Mouse (Mus musculus) frontal cortex, postnatal 14 days (tissue): ENCODE data around the gene Pde4d.
A peak's percentile ranks its signal among the peaks of the same experiment; 100 is the strongest.

ENCODE experiments used
- DNase-seq, 2 experiments: peaks; one replicate each; pipeline ENCODE4 v3.0.0; 2022; ENCODE audit warnings: low spot score in 2 of 2

The Pde4d gene

DNA sequence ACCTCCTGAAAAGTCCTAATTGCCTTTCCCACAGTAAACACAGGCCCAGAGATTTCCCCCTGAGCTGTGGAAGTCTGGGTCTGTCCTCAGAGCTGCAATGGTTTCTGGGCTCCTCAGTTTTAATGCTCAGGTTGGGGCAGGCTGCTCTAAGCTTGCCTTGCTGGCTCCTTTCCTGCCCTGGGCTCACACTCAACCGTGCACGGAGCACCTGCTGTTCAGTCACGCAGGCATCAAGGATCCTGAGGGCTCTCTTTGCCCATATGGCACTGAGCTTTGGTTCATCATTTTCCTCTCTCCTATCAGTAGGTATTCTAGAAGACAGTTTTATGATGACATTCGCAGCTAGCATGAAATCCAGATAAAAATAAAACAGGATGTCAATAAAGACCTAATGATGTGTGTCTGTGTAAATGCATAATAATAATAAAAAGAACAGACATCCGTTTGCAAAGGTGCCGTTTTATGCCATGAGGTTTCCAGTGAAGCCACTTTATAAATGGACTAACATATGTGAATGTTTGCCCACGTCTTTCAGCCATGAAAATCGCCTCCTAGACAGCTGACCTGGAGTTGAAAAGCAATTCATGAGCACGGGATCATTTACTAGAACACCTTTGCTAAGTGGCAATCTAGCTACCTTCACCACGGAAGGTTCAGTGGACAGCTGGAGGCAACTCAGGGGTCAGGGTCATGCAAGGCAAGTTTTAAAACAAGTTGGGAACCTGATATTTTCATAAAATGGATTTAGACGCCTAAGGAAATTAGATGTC lies 726.3 kb downstream of the Pde4d start:
- DNase-seq: no peak

DNA sequence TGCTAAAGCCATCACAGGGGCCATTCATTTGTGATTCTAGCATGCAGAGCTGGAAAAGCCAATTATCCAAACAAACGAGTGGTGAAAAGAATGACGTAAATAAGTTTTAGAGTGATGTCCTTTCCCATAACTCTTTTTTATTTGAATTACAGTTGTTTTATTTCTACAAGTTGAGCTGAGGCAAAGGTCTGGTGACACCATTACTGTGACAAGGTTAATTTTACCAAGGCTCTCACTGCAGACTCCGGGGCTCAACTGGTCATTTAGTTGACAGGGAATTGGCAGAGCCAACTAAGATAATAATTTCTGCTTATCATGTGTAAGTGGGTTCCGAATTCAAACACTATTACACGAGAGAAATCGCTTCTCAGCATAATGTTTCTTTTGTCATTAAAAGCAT lies 731.6 kb downstream of the Pde4d start:
- DNase-seq: no peak

DNA sequence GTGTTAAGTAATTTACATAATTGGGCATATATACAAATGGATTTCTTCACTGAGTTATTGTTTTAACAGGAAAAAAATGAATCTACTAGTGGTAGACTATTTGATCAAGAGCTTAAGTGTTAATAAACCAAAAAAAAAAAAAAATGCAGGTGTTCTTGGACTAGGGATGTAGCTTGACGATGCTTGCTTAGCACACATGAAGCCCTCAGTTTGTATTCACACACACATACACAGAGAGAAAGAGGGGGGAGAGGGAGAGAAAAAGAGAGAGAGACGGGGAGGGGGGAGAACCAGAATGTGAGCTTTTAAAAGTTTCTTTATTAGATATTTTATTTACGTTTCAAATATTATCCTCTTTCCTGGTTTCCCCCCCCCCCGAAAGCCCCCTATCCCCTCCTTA lies 740.9 kb downstream of the Pde4d start:
- DNase-seq: no peak

DNA sequence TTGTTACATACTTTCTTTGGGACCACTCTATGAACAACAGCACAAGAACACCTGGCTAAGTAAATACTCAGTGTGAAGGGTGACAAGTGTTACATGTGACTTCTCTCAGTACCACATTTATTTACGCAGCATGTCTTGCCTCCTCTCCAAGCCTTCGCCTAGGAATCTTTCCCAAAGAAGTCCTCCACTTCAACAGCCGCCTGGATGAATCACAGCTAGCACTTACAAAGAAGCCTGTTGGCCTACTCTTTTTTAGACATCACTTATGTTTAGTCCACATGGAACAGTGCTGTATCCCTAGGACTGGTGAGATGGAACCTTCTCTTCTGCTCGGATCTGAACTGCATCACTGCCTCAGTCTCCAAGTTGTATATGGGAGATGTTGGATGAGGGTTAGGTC lies 741.4 kb downstream of the Pde4d start:
- no peak for DNase-seq

DNA sequence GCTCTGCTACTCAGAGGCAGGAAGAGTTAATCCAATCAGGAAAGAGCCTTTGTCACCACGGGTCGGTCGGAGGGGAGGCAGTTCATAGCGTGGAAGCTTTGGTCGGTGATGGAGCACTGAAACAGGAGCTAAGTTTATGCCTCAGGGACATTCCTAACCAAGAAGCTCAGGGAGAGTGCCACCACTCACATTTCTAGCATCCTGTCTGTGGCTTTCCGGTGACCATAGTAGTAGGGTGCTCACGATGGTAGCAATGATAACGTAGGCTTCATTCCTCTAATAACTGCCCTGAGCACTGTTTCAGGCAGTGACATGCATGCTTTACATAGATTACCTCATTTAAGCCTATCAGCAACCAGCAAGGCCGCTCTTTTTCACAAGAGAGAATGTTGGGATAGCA lies 755.8 kb downstream of the Pde4d start:
- DNase-seq: no peak

DNA sequence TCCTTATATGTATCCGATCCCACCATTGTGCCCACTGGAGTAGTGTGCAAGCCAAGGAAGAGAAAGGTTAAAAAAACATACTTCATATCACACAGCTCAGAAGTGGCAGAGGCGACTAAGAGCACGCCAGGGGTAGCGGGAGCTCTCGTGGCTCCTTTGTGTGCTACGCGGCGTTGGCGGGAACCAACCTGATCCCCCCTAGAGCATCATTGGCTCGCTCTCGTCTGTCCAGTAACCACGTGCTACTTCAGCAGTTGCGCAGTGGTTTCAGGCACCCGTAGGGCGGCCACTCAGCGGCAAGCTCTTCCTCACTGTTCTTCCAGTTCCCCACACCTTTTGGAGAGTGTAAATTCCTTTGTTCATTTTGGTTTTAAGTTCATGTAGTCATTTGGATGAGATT lies 758.9 kb downstream of the Pde4d start:
- no peak for DNase-seq

DNA sequence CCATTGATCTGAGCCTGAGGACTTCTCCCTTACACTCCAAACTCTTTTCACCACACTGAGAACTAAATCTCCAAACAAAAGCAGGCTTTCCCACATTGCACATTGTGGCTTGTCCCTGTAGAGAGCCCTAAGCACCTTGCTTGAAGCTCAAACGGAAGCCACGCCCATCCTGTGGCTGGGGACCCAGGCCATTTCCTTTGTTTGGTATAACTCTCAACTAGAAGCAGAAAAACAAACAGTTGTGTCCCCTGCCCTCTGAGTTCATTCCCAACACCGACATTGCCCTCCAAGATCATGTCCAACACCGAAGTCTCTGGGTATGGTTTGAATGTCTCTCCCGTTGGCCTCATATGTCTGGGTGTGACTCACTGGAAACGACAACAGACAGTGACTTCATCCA lies 759.7 kb downstream of the Pde4d start:
- DNase-seq: no peak

DNA sequence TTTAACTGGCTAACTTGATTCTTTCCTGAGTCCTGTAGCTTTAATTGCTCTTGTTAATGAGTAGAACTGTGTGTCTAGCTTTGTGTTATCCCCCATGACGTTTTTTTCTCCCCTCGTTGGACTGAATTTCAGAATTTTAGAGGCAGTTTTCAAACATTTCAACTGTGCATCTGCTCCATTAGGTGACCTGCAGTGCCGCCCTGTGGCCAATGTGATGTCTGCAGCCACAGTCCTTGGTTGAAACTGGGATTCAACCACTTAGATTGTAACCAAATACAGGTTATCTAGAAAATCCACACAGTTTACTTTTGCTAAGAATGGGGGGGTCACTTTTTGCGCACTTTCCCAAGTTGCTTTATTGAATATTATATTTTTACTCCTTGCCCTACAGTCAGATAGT lies 760.7 kb downstream of the Pde4d start:
- DNase-seq: peak; percentile 52 to 88

DNA sequence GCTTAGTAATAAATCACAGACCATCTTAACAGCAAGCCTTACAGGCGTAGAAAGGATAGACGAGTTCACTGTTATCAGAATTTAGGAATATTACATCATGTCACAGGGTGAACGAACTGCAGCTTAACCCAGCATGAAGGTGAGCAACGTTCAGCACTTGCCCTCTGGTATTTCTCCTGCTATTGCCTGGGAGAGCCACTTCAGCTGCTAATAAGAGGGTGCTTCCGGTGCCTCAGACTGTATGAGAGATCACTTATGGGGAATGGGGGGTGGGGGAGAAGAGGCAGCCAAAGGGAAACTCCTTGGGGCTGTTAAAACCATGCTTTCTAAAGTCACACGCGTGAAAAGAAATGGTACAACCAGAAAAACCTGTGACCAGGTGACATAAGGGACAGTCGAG lies 761.7 kb downstream of the Pde4d start:
- no peak for DNase-seq

DNA sequence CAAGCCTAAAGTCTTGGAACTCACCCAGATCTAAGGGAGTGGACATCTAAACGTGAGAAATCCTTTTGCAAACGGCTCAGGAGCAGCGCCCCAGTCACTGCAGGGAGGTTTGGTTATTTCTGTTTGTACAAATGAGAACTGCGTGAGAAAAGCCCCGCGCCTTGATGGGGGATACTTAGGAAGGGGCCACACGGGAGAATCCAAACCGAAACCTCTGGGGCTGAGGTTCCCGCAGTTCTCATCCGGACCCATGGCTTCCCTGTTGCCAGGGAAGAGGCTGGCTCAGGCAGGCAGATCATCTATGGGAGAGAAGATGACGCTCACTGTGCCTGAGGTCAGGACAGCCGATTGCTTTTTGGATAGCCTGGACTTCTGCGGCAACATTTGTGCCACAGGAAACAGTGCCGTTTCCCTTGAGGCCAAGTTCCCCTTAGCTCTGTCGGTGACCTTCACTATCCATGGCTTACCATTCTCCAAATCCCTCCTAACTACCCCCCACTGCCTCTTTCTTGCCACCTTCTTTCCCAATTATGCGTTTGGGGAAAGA lies 762.3 kb downstream of the Pde4d start:
- no peak for DNase-seq

DNA sequence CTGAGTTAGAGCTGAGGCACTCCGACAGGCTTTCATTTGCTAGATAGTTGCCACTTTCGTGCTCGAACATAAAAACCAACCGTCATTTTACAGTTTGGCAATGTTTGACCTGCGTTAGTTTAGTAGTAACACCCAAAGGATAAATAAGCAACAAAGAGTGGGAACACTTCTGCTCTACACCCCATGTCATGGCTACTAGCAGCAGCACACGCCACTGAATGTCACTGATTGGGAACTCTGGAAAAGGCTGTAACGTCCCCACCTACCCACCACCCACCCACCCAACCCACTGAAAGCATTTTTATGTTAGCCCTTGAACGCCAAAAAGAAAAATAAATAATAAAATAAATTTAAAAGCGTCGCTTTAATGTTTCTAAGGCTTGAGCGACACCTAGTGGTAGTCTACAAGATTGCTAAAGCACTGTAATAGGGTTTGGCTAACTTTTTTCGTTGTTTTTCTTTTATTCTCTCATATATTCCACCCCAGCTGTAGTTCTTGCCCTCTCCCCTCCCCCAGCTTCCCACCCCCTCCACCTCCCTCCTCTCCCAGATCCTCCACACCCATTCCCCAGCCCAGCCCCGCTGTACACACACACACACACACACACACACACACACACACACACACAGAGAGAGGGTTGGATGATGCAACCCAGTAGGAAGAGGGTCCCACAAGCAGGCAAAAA lies 763.2 kb downstream of the Pde4d start:
- DNase-seq: no peak

DNA sequence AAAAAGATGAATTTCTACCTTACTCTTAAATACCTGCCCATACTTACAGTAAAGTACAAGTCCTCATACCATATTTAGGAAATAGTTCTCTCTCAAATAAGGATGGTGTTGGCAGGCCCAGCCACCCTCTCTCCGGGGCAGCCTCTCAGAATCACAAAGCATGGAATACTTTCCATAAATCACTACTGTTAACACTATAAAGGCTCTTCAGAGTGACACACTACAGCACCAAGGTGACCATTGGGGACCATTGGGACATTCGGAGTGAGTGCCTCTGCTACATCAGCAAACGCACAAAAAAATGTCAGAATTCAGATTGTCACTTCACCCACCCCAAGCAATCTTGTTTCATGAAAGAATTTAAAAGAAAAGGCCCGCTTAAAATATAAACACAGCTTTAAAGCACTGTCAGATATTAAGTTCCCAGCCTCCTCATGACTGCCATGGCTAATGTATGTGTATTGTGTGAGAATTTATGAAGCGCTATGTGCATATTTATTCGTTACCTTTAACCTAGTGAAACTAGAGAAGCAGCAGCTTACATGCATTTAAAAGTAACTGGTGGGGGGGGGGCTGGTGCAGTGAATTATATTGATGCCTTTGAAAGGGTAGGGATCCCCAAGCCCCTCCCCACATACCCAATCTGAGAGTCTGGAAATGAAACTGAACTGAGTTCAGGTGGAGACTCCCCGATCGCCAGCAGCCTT lies 769.4 kb downstream of the Pde4d start:
- no peak for DNase-seq

DNA sequence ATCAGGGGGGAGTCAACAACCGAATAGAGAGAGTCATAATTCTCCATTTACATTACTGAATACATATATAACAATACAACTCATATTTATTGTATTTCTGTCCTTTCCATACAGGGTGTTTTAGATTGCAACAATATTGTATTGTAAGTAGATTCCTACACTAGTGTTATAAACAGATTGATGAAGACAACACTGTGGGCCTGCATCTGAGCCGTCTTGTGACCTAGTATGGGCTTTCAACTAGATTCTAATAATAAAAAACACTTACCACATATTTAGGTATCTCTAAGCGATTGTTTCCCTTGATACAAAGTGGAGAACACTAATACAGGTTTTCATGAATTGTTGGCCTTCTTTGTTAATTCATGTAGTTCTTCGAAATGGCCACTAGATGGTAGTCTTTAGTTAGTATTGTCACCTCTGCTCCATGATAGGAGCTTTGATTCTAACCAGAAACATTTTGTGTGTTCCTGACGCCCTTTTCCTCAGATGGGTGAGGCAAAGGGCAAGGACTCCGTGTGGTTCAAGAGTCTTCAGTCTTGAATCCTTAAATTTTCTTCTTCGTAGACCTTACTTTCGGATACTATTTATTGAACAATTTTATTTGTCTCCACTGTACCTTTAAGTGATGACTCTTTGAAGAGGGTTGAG lies 779.3 kb downstream of the Pde4d start:
- DNase-seq: no peak

DNA sequence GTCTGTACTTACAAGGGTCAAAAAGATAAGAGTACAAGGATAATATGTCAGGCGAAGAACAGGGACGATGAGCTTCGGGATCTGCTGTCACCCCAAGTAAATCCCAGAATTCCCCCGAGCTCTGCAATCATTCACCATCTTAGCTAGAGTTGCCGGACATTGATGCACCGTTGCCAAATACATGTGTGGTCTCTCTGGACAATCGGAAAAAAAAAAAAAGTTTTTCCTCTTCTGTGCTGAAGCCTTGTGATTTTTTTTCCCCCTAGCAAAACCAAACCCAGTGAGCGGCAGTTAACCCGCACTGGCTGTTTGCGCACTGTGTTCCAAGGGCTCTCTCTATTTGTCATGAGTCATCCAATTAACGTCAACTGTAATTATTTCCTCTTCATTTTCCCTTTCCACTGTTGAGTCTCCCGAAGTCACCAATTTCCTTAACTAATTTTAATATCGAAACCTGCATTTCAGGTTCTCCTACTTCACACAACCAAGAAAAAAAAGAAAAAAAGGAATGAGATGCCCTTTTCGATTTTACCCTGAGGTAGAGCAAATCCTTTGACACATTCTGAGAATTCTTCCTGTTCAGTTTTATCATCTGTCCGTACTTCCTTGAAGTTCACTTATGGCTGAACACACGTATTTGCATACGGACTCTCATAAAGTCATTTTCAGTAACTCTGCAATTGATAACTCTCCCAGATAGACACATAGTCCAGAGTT lies 780.0 kb downstream of the Pde4d start:
- no peak for DNase-seq

DNA sequence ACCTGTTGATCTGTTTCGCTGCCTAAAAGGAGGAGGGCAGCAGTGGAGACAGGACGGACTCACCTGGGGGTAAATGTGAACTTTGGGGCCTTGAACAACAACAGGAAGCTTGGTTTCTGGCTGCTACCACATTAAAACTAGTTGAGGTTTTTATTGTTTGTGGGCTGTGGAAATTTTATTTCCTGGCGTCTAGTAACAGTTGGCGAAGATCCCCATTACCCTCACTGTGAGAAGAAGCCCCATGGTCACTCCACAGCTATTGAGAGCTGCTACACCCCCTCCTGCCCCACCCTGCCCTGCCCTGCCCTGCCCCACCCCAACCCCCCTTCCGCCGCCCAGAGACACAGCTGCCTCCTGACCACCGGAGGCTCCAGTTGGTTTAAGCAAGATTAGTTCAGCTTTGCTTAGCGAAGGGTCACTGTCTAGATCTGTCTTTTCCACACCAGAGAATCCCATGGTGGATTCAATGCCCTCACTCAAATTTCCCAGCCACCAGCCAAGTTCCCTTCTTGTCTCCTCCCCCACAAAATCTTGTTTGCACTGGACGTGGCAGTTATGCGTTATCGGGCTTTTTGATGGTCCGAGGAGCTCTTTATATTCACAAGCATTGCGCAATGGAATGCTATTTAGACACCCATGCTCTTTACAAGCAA lies 780.7 kb downstream of the Pde4d start:
- no peak for DNase-seq

DNA sequence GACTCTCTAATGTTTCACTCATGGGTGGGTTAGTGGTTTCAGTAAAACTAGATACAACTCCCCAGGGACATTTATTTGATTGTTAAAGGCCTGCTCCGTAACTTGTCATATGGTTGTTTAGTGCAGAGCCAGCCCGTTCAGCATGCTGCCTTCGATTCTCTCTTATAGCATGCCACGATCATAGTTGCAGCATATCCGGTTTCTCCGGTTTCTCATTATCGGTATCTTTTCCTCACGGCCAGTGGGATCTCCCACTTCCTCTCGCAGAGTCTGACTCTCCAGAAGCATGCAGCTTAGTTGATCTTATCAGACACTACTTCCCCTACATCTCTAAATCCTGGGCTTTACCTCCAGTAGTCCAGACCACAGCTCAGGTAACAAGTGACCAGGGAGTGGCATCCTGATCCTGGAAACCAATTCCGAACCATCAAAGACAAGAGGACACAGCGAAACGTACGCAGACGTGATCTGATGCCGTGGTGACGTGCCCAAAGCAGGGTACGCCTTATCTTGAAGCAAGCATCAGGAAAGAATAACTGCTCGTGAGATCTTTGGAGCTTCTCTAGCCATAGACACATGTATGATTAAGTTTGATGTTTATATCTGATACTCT lies 782.2 kb downstream of the Pde4d start:
- DNase-seq: no peak

DNA sequence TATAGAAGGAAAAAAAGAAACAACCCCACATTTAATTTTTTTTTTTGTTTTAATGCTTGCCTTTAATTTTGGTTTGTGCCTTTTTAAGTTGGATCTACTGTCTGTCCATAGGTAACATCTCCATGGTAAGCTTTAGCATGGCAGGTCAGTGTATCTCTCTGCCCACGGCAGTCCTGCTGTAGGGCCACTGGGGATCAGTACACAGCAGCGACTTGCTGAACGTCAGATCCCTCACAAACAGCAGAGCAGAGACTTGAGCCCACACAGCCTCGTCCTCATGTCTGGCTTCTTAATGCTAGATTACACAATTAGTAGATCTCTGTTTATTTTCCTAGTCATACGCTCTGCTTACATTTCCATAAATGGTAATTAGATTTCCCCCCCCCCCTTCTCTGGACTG lies 782.8 kb downstream of the Pde4d start:
- DNase-seq: no peak

DNA sequence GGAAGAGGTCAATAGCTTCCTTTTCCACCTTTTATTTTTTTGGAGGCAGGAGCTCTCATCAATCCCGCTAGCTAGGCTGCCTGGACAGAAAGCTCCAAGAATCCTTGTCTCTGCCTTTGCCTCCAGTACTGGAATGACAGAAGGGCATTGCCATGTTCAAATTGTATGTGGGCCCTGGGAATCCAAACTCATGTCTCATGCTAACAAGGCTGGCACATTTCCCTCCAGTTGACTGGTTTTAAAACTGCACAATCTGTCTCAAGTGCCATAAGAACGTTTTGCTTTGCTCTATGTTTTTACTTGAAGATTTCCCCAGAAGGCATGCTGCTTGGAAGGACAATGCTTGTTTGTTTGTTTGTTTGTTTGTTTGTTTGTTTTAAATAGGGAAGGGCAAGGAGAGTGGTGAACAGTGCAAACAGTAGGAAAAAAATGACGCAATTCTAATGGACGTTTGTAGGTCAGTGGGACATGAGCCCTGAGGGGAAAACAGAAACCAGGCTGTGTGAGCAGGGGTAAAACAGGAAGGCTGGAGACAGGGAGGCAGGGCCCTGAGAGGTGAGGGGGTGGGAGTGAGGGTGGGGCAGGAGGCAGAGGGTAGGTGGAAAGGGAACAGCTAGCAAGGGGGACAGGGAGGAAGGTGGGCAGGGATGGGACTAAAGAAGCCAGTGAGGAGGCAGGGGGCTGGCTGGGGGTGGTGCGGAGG lies 784.3 kb downstream of the Pde4d start:
- DNase-seq: no peak

DNA sequence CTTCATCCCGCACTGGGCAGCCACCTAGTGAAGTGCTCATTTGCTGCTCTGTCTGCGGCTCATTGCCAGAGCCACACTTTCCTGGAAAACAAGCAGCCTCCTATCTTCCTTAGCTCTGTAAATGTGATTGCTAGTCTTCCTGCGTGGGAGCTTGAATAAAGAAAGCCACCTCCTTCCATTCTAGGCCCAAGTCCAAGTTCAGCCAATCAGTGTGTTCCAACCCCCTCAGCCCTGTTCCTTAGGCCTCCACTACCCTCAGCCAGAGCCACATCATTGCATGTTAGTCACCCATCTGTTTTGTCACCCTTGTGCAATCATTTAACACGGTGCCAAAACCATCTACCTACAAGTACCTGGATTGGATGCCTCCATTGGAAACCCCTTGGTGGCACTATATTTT lies 786.3 kb downstream of the Pde4d start:
- no peak for DNase-seq

DNA sequence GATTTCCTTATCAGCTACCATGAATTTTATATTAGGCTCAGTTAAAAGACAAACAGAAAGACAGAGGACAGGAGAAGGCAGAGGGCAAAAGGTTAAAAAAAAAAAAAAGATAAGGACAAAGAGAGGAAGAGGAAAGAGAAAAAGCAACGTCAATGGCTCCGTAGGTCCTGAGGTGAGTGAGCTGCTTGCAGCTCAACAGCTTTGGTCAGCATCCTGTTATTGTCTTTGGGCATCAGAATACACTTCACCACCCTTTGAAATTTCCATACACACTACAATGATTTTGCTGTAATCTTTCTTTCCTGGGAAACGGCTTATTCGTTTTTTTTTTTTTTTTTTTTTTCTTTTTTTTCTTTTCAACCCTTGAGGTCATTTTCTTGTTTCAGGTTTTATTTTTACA lies 788.9 kb downstream of the Pde4d start:
- DNase-seq: no peak
